Mouse (Mus musculus) megakaryocyte-erythroid progenitor cell, adult 5-6 weeks (primary cell): ENCODE results near the gene Susd6. TPM values are rescaled to one million over a fixed set of nuclear protein-coding genes. Genes with fewer than 3 reads are reported as not detected.

Experiments used
- ATAC-seq: replicated peaks from 2 replicates; pipeline ENCODE4 v1.8.0; 2016; ENCODE audit warnings: mild to moderate bottlenecking, inconsistent platforms; ENCODE audit not compliant: severe bottlenecking, poor library complexity, low FRiP score, low TSS enrichment
- total RNA-seq, 2 experiments: library from RNA; stranded (forward) in 1 of 2; stranded (reverse) in 1 of 2; fragments of 200-1000, 215-1000 nt in 1 of 2; fragments of >200 nt in 1 of 2; fragmentation: Nextera tagmentation in 1 of 2; gene quantifications; 2 replicates each; pipeline ENCODE4 v1.2.3; 2014 to 2017

The Susd6 gene
- total RNA-seq, 2 experiments from 2014 or later: 26.4 to 27.0 TPM

DNA sequence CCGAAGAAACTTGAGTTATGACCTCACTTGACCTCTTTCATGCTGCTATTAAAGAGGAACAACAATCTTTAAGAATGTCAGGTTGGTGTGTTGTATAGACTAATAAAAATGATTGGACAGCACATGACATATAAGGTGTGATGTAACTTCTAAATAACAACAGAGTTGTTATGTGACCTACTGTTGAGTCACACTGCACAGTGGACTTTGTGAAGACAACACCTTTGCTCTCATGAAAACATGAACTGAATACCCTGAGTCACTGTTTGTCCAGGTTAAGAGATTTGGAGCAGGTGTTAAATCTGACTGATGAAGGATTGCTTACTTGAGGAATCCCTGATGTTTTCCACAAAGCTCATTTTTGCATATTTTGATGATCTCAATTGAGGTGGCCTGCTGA, 42.0 kb downstream of the Susd6 start:
- ATAC-seq: no peak

- ATAC-seq: no peak
These were observed 43.2 kb downstream of the Susd6 start for GRCm38 (mm10) chr12:80833541-80833940.

DNA sequence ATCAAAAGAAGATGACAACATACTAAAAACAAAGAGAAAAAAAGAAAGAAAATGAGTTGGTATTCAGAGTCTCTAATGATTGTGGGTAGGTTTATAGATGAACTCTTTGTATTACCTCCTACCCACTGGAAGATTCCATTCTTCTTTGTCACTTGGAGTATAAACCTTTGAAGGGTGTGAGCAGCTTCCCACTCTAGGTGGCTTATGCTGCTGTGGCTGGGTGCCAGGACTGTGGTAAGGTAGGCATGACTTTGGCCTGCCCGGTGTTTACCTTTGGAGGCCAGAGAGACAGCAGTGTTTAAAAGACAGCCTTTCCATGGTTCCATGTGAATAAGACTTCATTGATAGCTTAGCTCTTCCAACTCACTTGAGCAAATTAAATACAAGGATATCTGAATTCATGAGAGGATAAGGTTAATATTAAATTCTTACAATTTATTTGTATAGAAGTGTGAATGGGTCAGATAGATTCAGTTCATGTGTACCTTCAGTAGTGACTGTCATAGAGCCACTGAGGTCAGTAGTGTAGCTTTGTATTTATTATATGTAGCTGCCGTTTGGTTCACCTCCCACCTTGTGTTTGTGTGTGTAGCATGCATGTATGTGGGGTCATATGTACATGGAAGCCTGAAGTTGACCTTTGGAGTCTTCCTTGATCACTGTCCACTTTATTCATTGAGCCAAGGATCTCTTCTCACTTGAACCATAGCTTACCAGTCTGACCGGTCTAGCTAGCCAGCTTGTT, 44.0 kb downstream of the Susd6 start:
- no peak for ATAC-seq

GRCm38 (mm10) chr12:80834901-80835570, 44.7 kb downstream of the Susd6 start:
- ATAC-seq: no peak

DNA sequence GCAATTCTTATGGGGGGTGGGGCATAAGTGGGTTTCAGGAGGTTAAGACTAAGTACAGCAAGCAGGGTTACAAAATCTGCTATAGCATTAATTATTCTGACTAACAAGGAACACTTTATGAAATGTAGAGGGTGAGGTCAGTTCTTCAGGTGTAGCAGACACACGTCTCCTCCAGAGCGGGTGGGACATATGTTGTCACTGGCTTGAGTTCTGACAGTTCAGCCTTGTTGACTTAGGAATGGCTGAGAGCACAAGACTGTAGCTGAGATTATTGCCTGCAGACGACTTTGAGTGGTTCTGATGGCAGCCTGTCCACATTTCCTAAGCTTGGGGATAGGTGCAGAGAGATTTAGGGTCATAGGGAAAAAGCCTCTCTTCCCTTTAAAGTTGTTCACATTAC, 47.3 kb downstream of the Susd6 start:
- no peak for ATAC-seq

- ATAC-seq: no peak
These were observed 48.0 kb downstream of the Susd6 start for GRCm38 (mm10) chr12:80838271-80838670.

DNA sequence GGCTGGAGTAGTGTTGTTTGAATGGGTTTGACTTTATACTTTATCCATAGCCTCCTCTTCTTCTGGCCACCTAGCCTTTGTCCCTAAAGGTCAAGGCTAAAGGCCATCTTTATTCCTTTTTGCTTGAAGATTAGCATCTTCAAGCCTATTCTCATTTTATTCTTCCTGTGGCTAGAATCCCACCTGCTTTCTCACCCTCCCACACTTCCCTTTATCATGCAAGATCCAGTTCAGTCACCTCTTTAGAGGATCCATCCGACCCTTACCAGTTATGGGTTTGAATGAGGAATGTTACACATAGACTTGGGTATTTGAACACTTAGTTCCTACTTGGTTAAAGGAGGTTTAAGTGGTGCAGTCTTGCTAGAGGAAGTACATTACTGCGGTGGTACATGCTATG, 48.5 kb downstream of the Susd6 start:
- ATAC-seq: no peak

DNA sequence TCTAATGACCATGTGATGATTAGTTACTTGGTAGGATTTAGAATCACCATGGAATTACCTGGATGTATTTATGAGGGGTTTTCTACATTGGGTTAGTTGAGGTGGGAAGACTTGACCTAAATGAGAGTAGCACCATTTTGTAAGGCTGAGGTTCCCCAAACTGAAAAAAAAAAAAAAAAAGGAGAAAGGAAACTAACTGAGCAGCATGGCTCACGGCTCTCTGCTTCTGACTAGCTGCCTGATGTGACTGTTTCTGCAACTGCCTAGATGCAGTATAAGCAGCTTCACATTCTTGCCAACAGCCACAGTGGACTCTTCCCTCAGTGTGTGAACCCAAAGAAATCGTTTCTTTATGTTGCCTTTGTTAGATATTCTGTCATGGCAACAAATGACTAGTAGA, 49.3 kb downstream of the Susd6 start:
- no peak for ATAC-seq

- no peak for ATAC-seq
These were observed 51.3 kb downstream of the Susd6 start for GRCm38 (mm10) chr12:80841618-80842017.

- ATAC-seq: no peak
These were observed 52.3 kb downstream of the Susd6 start for GRCm38 (mm10) chr12:80842609-80843008.

GRCm38 (mm10) chr12:80843236-80843635, 52.9 kb downstream of the Susd6 start:
- no peak for ATAC-seq

DNA sequence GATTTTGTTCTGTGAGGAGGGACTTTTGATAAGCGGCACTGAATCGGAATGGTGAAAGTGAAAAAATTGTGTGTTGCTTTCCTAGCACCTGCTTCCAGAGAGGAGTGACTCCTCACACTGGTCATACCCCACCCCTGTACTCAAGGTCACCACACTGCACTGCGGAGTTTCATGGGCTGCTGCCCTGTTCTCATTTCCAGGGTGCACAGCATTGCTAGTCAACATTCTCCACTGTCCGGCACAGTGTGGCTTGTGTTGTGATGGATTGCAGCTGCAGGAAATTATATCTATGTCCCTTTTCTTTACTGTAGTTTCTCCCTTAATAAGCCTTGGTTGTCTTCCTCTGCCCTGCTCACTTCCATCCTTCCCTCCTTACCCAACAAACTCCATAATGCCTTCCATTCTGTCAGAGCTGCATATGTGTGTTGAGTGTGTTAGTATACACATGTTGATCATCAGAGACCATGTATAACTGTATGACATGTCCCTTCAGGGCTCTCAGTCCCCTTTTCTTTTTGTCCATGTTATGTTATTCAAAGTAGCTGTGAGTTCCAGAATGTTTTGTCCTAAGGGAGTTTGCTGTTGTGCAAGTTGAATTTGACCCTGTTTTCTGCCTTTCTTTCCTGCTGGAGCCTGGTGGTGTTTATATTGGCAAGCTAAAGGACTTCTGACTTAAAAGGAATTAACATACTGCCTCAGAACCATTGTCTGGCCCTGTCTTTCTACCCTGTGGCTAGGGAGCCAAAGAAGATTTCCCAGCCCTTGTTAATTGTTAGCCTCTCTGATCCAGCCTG, 53.5 kb downstream of the Susd6 start:
- ATAC-seq: no peak

DNA sequence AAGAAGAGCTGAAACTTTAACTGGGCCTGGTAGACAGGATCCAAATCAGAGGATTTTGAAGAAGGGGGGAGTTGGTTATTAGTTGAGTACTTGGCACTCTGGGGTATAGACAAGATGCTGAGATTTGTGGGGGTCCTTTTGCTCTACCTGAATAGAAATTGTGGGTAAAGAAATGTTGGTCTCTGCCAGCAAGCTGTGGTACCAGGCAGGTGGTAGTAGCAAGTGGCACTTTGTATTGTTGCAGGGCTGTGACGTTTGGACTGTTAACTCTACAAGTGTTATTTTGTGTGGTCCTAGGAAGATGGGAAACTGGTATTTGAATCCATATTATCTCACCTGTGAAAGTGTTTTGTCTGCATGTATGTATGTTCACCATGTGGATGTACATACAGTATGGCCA, 55.6 kb downstream of the Susd6 start:
- ATAC-seq: no peak

DNA sequence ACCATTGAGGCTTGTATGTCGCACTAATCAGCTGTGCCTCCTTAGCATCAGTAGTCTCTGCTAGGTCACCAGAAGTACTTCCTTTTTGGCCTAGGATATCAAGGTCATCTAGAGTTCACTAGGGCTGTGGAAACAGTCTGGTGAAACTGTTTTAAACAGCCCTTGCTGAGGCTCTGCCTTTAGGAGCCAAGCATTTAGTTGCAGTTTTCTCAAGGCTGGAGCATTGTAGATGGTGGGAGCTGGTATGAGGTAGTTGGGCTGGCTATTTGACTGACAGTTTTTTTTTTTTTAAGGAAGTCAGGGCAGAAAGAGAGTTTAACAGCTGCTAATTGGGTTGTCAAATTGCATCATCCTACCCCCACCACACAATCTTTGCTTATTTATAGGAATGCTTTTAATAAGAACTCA, 56.6 kb downstream of the Susd6 start:
- ATAC-seq: peak; percentile 73

- ATAC-seq: no peak
These were observed 61.7 kb downstream of the Susd6 start for GRCm38 (mm10) chr12:80852001-80852400.

- no peak for ATAC-seq
These were observed 63.4 kb downstream of the Susd6 start for GRCm38 (mm10) chr12:80853737-80854136.

- no peak for ATAC-seq
These were observed 64.4 kb downstream of the Susd6 start for GRCm38 (mm10) chr12:80854671-80855070.

DNA sequence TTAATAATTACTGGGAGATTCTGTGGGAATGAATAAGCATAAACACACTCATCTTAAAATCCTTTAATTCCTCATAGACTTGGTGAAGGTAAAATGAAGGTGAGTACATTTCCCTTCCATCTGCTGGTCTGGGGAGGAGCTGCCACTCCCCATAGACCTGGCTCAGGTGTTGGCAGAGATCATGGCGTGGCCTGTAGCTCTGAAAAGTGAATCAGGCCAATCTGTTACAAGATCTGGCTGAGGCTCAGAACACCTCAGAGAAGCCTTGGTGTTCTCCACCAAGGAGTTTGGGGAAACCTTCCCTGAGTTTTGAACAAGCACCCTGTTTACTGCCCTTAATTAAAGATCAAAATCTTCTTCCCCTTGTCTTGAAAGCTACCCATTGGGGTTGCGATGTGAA, 64.8 kb downstream of the Susd6 start:
- no peak for ATAC-seq

DNA sequence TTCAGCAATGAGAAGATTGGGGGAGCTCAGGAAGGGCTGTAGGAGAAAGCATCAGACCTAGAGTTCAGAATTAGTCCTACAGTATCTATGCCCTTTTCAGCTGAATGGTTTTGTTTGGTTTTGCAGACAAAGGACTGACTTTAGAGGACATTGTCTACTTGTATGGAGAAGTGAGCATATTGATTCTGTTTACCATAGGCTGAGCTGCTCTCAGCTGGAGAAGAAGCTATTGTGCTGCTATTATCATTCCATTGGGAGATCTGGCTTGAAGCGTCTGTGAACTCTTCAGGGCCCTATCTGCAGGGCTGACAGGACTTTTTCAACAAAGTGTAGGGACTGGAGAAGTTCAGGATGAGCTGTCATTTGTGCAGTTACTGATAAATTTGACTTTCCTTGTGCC, 65.3 kb downstream of the Susd6 start:
- no peak for ATAC-seq

- ATAC-seq: no peak
These were observed 67.5 kb downstream of the Susd6 start for GRCm38 (mm10) chr12:80857636-80858293.
